Mouse (Mus musculus) midbrain, embryonic 16.5 days (tissue): ENCODE results near the gene Itgal. TPM values are rescaled to one million over a fixed set of nuclear protein-coding genes. Genes with fewer than 3 reads are reported as not detected.
"Not testable (repeated sequence)": the region's sequence is repeated elsewhere in the genome, so short reads cannot be mapped to it uniquely, and the experiment has no call there.

Experiments used
- ATAC-seq: fragments of 200-750 bp; cut with Nextera tagmentation; 2 replicates; pipeline ENCODE4 v1.8.0; 2017; ENCODE audit warnings: moderate TSS enrichment
- H3K27ac ChIP-seq: fragments of 300-500 bp; sonication (generic); 2 replicates; pipeline ENCODE4 v1.5.1; 2014; ENCODE audit warnings: mild to moderate bottlenecking, low read length, mixed read lengths
- H3K27me3 ChIP-seq: fragments of 300-500 bp; sonication (generic); 2 replicates; pipeline ENCODE4 v1.6.1; 2014; ENCODE audit warnings: low read depth, low read length, mixed read lengths; ENCODE audit not compliant: control insufficient read depth, insufficient read depth
- H3K36me3 ChIP-seq: fragments of 300-500 bp; sonication (generic); 2 replicates; pipeline ENCODE4 v1.6.1; 2014; ENCODE audit warnings: mild to moderate bottlenecking, low read length, moderate library complexity, mixed read lengths; ENCODE audit not compliant: control insufficient read depth, insufficient read depth
- H3K4me1 ChIP-seq: fragments of 300-500 bp; sonication (generic); 2 replicates; pipeline ENCODE4 v1.6.1; 2014; ENCODE audit warnings: mild to moderate bottlenecking, low read length, mixed read lengths; ENCODE audit not compliant: control insufficient read depth, insufficient read depth
- H3K4me2 ChIP-seq: fragments of 300-500 bp; sonication (generic); 2 replicates; pipeline ENCODE4 v1.6.1; 2014; ENCODE audit warnings: mild to moderate bottlenecking, low read length, mixed read lengths
- H3K4me3 ChIP-seq: fragments of 300-500 bp; sonication (generic); 2 replicates; pipeline ENCODE4 v1.5.1; 2014; ENCODE audit warnings: low read depth, mild to moderate bottlenecking, low read length, moderate library complexity, mixed read lengths
- H3K9ac ChIP-seq: fragments of 300-500 bp; sonication (generic); 2 replicates; pipeline ENCODE4 v1.6.1; 2014; ENCODE audit warnings: low read depth, low read length, mixed read lengths
- H3K9me3 ChIP-seq: fragments of 300-500 bp; sonication (generic); replicated peaks from 2 replicates; pipeline ENCODE4 v1.6.1; 2014; ENCODE audit warnings: mild to moderate bottlenecking, low read length, mixed read lengths; ENCODE audit not compliant: control insufficient read depth, poor library complexity, severe bottlenecking
- WGBS: fragments of 180-500 bp; shearing (Covaris S2); extraction: QIAGEN DNeasy Blood & Tissue Kit; methylation state at CpG from one replicate; pipeline ENCODE4 v1.1.7; 2014; 5-methylcytosine and 5-hydroxymethylcytosine counted together
- polyA plus RNA-seq: library from polyadenylated mRNA; unstranded; fragments of >200 nt; fragmentation: Nextera tagmentation; extraction: Ambion mirVana; gene quantifications from 2 replicates; pipeline ENCODE4 v1.2.1, GENCODE M21; 2015

Gene Itgal
- 0.25 and 0.31 TPM in 2 replicates for polyA plus RNA-seq

GRCm38 (mm10) chr7:127296098-127296497, at the start of gene Itgal:
TSS of gene Itgal (plus strand) at chr7:127296260.
- H3K27me3 ChIP-seq: no peaks in the 10 kb centered on the region
- no peak within 1 kb of the TSS for H3K27ac ChIP-seq
- ATAC-seq: no peak
- no peaks in the 10 kb centered on the region for H3K4me1 ChIP-seq
- 84% methylated on average over 11 of the region's 11 CpGs for WGBS
- H3K9ac ChIP-seq: no peak within 1 kb of the TSS
- H3K36me3 ChIP-seq: no peaks in the 10 kb centered on the region
- H3K4me2 ChIP-seq: no peak within 1 kb of the TSS
- no peaks in the 10 kb centered on the region for H3K9me3 ChIP-seq
- H3K4me3 ChIP-seq: no peak within 1 kb of the TSS

GRCm38 (mm10) chr7:127250511-127250910, 45.5 kb upstream of the Itgal start:
- not testable (repeated sequence) for H3K36me3 ChIP-seq, H3K27me3 ChIP-seq, H3K9me3 ChIP-seq, H3K4me3 ChIP-seq, H3K4me2 ChIP-seq, ATAC-seq, H3K27ac ChIP-seq, H3K9ac ChIP-seq
- 89% methylated on average over 8 of the region's 8 CpGs for WGBS
- H3K4me1 ChIP-seq: peaks cover 25% of the 10 kb centered on the region

GRCm38 (mm10) chr7:127252414-127252813, 43.6 kb upstream of the Itgal start:
- no peaks in the 10 kb centered on the region for H3K9me3 ChIP-seq
- peaks cover 13% of the 10 kb centered on the region; the same call in 1 of the 2 replicates for H3K4me1 ChIP-seq
- ATAC-seq: no peak
- no peak overlapping the region for H3K27ac ChIP-seq
- 87% methylated on average over 2 of the region's 2 CpGs for WGBS
- no peak overlapping the region for H3K4me2 ChIP-seq
- H3K9ac ChIP-seq: no peak overlapping the region
- no peaks in the 10 kb centered on the region for H3K27me3 ChIP-seq
- H3K4me3 ChIP-seq: no peak overlapping the region
- H3K36me3 ChIP-seq: no peaks in the 10 kb centered on the region

GRCm38 (mm10) chr7:127253341-127253740, 42.7 kb upstream of the Itgal start:
- 86% methylated on average over 6 of the region's 6 CpGs for WGBS
- no peaks in the 10 kb centered on the region for H3K9me3 ChIP-seq
- no peak for ATAC-seq
- peak overlapping the region; percentile 95 for H3K27ac ChIP-seq
- H3K36me3 ChIP-seq: no peaks in the 10 kb centered on the region
- no peaks in the 10 kb centered on the region for H3K27me3 ChIP-seq
- peaks cover 13% of the 10 kb centered on the region; the same call in 1 of the 2 replicates for H3K4me1 ChIP-seq
- peak overlapping the region; percentile 88 for H3K4me2 ChIP-seq
- H3K4me3 ChIP-seq: peak overlapping the region; percentile 64
- peak overlapping the region; percentile 79 for H3K9ac ChIP-seq

GRCm38 (mm10) chr7:127253821-127254769, 42.0 kb upstream of the Itgal start:
- peak overlapping the region; percentile 88 for H3K4me2 ChIP-seq
- peak; percentile 97 for ATAC-seq
- H3K27me3 ChIP-seq: no peaks in the 10 kb centered on the region
- H3K9ac ChIP-seq: peak overlapping the region; percentile 79
- peak overlapping the region; percentile 64 for H3K4me3 ChIP-seq
- H3K27ac ChIP-seq: peak overlapping the region; percentile 95
- peaks cover 15% of the 10 kb centered on the region for H3K4me1 ChIP-seq
- no peaks in the 10 kb centered on the region for H3K9me3 ChIP-seq
- under 1% methylated on average over 127 of the region's 136 CpGs for WGBS
- H3K36me3 ChIP-seq: no peaks in the 10 kb centered on the region

GRCm38 (mm10) chr7:127255008-127255407, 41.1 kb upstream of the Itgal start:
- H3K36me3 ChIP-seq: no peaks in the 10 kb centered on the region
- no peaks in the 10 kb centered on the region for H3K9me3 ChIP-seq
- WGBS: 28% methylated on average over 4 of the region's 4 CpGs
- peak overlapping the region; percentile 95 for H3K27ac ChIP-seq
- H3K4me1 ChIP-seq: peaks cover 20% of the 10 kb centered on the region
- peak overlapping the region; percentile 79 for H3K9ac ChIP-seq
- peak overlapping the region; percentile 64 for H3K4me3 ChIP-seq
- peak overlapping the region; percentile 88 for H3K4me2 ChIP-seq
- ATAC-seq: no peak
- no peaks in the 10 kb centered on the region for H3K27me3 ChIP-seq

- 95% methylated on average over 2 of the region's 2 CpGs for WGBS
- Histone ChIP-seq H3K27ac (no peak overlapping the region), H3K4me2 (no peak overlapping the region), H3K36me3 (no peaks in the 10 kb centered on the region), H3K9ac (no peak overlapping the region), H3K9me3 (no peaks in the 10 kb centered on the region), H3K27me3 (no peaks in the 10 kb centered on the region), H3K4me1 (peaks cover 20% of the 10 kb centered on the region), H3K4me3 (no peak overlapping the region)
- ATAC-seq: no peak
Measured at GRCm38 (mm10) chr7:127255965-127256364, 40.1 kb upstream of the Itgal start.

- WGBS: 90% methylated on average over 5 of the region's 5 CpGs
Measured at GRCm38 (mm10) chr7:127256518-127256917, 39.5 kb upstream of the Itgal start.

More at GRCm38 (mm10) chr7:127256518-127256917, 39.5 kb upstream of the Itgal start:
- no peaks in the 10 kb centered on the region for H3K27me3 ChIP-seq
- H3K9me3 ChIP-seq: no peaks in the 10 kb centered on the region
- no peak for ATAC-seq
- no peak overlapping the region for H3K4me2 ChIP-seq
- H3K9ac ChIP-seq: no peak overlapping the region
- no peak overlapping the region for H3K4me3 ChIP-seq
- no peak overlapping the region for H3K27ac ChIP-seq
- H3K36me3 ChIP-seq: no peaks in the 10 kb centered on the region
- peaks cover 24% of the 10 kb centered on the region for H3K4me1 ChIP-seq
